Mouse (Mus musculus) left cerebral cortex, postnatal 36 days (tissue): Measurements from ENCODE around the gene Rapgef6. TPM values are rescaled to one million over a fixed set of nuclear protein-coding genes. Genes with fewer than 3 reads are reported as not detected.

ENCODE experiments used
- DNase-seq, 2 experiments: peaks; one replicate each; pipeline ENCODE4 v3.0.0; 2021 to 2022; ENCODE audit warnings: low spot score in 2 of 2, mixed read lengths in 1 of 2
- intact Hi-C: fragments of 180-260 bp; cut with DNase I; formaldehyde crosslinking; loops from one replicate; pipeline ENCODE4 v1.15.1; 2025
- microRNA-seq: library from miRNA; unstranded; fragments of <30 nt; microRNA quantifications from one replicate; pipeline ENCODE4 v1.2.0, GENCODE M21; 2022
- total RNA-seq, 2 experiments: library from RNA; stranded (reverse); gene quantifications; 2 replicates each; pipeline ENCODE4 v1.2.3; 2021

The Rapgef6 gene
- total RNA-seq, 2 experiments from 2014 or later, result 28.7 to 38.7 TPM

GRCm38 (mm10) chr11:54724353-54725034, 201.8 kb downstream of the Rapgef6 start:
- intact Hi-C loops, result loop anchor here (5.0 kb wide), 1 partner anchor 63 kb away; the partner anchor contains the start of gene Cdc42se2
- DNase-seq, result no peak

- intact Hi-C loops, result loop anchor here (5.0 kb wide), 1 partner anchor 61 kb away; the partner anchor contains the start of gene Cdc42se2
- peak; percentile 40 to 45 for DNase-seq
Measured at GRCm38 (mm10) chr11:54726571-54727062, 204.0 kb downstream of the Rapgef6 start.

GRCm38 (mm10) chr11:54727327-54727901, 204.8 kb downstream of the Rapgef6 start:
- DNase-seq, result no peak
- intact Hi-C loops, result loop anchor here (5.0 kb wide), 1 partner anchor 60 kb away; the partner anchor contains the start of gene Cdc42se2

GRCm38 (mm10) chr11:54728371-54728770, 205.7 kb downstream of the Rapgef6 start:
- intact Hi-C loops, result loop anchor here (5.0 kb wide), 1 partner anchor 59 kb away; the partner anchor contains the start of gene Cdc42se2
- DNase-seq, result no peak

- DNase-seq, result no peak
- intact Hi-C loops, result loop anchor here (5.0 kb wide), 1 partner anchor 58 kb away; the partner anchor contains the start of gene Cdc42se2
Measured at GRCm38 (mm10) chr11:54729311-54729710, 206.7 kb downstream of the Rapgef6 start.

GRCm38 (mm10) chr11:54730931-54731330, 208.3 kb downstream of the Rapgef6 start:
- intact Hi-C loops, result no loop called here
- no peak for DNase-seq

GRCm38 (mm10) chr11:54731367-54731766, 208.7 kb downstream of the Rapgef6 start:
- intact Hi-C loops, result no loop called here
- no peak for DNase-seq

- intact Hi-C loops, result no loop called here
- no peak for DNase-seq
Measured at GRCm38 (mm10) chr11:54733546-54733945, 210.9 kb downstream of the Rapgef6 start.

GRCm38 (mm10) chr11:54735114-54735513, 212.5 kb downstream of the Rapgef6 start:
- DNase-seq, result no peak
- intact Hi-C loops, result no loop called here

GRCm38 (mm10) chr11:54736903-54737302, 214.3 kb downstream of the Rapgef6 start:
- no peak for DNase-seq
- intact Hi-C loops, result no loop called here

- intact Hi-C loops, result no loop called here
- DNase-seq, result no peak
Measured at GRCm38 (mm10) chr11:54739012-54739750, 216.5 kb downstream of the Rapgef6 start.

GRCm38 (mm10) chr11:54741330-54741729, 218.7 kb downstream of the Rapgef6 start:
- no peak for DNase-seq
- intact Hi-C loops, result no loop called here

GRCm38 (mm10) chr11:54744231-54744630, 221.6 kb downstream of the Rapgef6 start:
- no peak for DNase-seq
- intact Hi-C loops, result no loop called here

Small RNA genes lying within 50 kb of the gene (microRNA-seq; reads per million reads assigned to microRNA genes)
- not detected for gene Gm26116

Other genes starting within 250 kb of the Rapgef6 start
- 100 to 1,000 TPM; 201 to 207 TPM for gene Acsl6, start 219.0 kb upstream of the Rapgef6 start, total RNA-seq
- not detected for gene Meikin, start 152.2 kb upstream of the Rapgef6 start, total RNA-seq
- gene Fnip1, start 84.6 kb upstream of the Rapgef6 start, total RNA-seq, result 10 to 100 TPM; 37.0 to 40.2 TPM